Mouse (Mus musculus) heart, postnatal 25 days (tissue): ENCODE data around the gene Igf1r. TPM values are rescaled to one million over a fixed set of nuclear protein-coding genes. Genes with fewer than 3 reads are reported as not detected.

ENCODE experiments used
- DNase-seq: peaks from one replicate; pipeline ENCODE4 v3.0.0; 2022; ENCODE audit warnings: low spot score
- intact Hi-C: fragments of 180-260 bp; cut with DNase I; formaldehyde crosslinking; loops from one replicate; pipeline ENCODE4 v1.15.1; 2025
- total RNA-seq, 2 experiments: library from RNA; stranded (reverse); gene quantifications; 2 replicates each; pipeline ENCODE4 v1.2.3; 2021

The Igf1r gene
- total RNA-seq, 2 experiments from 2014 or later = 12.7 to 18.8 TPM

DNA sequence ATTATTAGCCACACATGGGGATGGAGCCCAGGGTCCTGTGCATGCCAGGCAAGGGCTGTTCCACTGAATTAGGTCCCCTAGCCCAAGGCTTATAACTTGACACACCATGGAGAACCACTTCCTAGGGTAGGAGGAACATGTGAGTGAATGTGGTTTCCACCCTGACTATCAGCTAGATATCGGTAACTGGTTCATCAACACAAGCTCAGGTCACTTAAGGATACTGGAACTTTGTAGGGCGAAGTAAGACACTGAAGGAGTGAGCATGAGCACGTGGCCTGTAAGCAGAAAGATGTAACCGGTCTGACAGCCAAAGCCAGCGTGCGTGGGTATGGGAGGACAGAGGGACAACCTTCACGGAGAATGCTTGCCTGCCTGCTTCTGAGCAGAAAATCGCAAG, 42.6 kb downstream of the Igf1r start:
- intact Hi-C loops = no loop called here
- no peak for DNase-seq

DNA sequence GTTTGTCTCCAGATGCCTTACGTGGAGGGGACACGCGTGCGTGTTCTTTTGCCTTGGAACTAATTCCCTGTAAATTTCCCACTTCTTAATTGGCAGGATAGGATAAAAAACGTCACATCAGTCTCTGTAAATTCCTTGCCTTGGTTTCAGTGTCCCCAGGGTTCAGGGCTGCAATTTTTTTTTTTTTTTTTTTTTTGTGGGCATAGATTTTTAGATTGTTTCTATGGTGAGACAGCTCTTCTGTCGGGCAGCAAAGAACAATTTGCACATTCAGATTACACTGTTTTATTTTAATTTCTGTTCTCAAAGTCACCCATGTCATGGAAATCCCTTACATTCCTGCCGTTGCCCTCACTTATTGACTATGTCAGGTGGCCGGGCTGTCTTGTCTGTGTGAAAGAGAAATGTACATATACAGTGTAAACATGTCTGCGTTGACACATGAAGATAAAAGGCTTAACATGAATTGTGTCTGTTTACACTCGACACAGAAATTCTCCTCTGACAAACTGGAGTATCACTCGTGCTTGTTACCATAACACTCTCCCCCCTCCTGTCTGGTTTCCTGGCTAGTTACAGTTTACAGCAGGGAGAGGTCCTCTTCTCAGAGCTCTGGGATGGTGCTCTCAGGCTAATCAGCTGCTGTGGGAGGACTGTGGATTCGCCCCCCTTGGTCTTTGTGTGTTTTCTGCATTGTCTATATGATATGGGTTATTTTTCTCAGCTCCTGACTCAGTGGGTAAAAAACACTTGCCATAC, 43.8 kb downstream of the Igf1r start:
- intact Hi-C loops = no loop called here

DNA sequence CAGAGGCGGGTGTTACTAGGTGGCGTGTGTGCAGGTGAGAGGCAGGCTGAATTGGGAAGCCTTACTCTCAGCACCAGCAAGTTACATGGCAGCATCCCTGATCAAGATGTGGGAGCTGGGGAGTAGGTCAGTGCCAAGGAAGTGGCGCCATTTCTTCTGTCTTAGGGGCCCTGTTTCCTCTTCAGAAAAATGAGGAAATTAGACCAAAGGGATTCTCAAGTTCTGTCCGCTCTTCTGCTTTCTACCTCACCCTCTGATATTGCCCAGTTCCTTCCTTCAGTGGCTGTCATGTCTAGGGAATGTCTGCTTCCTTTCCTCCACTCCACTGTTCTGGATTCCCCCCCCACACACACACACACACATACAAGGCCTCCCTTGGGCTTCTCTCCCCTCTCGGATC, 48.6 kb downstream of the Igf1r start:
- no peak for DNase-seq
- intact Hi-C loops = no loop called here

More for the DNA sequence above, 43.8 kb downstream of the Igf1r start:
- DNase-seq = no peak

DNA sequence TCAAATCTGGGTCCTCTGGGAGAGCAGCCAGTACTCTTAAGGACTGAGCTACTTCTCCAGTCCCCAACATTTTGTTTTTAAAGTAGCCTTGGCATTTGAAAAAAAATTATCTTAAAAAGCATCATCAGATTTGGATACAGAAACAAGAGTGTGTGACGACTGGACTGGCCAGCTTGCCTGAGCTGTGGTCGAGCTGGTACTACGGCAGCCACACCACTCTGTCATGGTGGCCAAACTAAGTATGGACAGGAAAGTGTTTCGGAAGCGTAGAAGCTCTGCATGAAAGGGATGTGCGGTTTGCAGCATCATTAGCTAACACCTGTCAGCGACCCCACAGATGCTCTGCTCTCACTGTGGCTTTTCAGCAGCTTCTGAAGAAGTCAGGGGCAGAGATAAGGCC, 53.4 kb downstream of the Igf1r start:
- intact Hi-C loops = no loop called here
- no peak for DNase-seq

DNA sequence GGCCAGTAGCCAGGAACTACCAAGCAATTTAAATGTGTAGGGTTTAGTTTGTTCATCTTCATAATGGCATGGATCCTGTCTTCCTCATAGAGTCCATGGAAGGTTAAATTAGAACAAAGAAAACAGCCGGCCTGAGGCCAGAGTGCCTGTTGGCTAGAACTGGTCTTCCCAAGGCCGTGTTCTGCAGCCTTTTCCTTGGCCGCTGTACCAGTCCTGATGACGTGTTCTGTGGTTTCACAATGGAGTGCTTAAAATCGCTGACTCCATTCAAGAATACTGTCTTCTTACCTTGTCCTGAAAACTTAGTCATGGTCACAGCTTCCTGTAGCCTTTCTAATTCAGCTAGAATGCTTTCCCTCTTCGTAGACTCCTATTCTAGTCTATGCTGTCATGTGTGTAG, 53.9 kb downstream of the Igf1r start:
- no peak for DNase-seq
- intact Hi-C loops = no loop called here

DNA sequence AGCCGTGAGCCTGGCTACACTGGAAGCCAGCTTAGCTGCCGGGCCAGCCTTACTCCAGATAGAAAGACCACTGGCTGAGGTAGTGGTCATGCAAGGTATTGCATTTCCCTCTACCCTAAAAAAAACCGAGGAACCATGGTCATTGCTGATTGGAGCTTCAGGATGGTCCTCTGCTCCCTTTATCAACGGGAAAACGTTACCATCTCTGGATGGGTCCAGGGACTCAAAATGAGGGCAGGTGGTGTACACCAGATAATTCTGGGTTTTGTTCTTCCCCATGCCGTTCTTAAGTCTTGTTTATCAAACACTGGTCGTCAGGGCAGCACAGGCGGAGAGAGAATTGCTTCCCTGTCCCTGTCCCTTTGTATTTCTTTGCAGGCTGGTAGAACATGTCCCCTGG, 57.0 kb downstream of the Igf1r start:
- intact Hi-C loops = no loop called here
- no peak for DNase-seq

DNA sequence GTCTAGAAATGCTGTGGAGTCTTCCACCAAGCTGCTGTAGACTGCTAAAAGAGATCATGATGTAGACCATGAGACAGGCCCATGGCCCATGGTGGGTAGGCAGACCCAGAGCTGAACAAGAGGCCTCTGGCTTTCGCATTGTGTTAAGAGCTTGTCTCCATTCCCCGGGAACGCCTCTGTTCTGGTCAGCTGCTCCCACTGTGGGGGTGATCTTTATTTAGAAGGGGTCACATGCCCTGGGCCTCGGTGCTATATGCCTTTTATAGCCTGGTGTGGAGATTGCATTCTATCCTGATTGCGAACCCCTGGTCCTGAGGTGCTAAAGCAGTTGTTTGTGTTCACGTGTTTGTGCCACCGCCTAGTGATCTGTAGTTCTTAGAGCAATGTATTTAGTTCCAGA, 57.5 kb downstream of the Igf1r start:
- intact Hi-C loops = no loop called here
- DNase-seq = no peak

DNA sequence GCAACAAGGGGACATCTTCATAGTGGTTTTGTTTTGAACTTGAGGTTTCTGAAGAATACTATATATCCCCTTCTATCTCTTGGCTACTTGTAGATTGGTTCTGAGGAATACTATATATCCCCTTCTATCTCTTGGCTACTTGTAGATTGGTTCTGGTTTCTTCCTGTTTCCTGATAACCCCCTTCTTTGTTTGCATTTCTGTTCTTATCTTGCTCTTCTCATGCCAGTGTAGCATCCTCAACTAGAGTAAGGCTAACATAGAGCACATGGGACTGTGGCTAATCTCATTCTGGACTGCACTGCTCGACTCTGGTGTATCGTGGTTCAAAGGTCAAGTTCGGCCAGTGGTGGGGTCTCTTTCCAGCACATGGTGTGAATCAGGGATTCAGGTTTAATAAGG, 58.2 kb downstream of the Igf1r start:
- no peak for DNase-seq
- intact Hi-C loops = no loop called here

DNA sequence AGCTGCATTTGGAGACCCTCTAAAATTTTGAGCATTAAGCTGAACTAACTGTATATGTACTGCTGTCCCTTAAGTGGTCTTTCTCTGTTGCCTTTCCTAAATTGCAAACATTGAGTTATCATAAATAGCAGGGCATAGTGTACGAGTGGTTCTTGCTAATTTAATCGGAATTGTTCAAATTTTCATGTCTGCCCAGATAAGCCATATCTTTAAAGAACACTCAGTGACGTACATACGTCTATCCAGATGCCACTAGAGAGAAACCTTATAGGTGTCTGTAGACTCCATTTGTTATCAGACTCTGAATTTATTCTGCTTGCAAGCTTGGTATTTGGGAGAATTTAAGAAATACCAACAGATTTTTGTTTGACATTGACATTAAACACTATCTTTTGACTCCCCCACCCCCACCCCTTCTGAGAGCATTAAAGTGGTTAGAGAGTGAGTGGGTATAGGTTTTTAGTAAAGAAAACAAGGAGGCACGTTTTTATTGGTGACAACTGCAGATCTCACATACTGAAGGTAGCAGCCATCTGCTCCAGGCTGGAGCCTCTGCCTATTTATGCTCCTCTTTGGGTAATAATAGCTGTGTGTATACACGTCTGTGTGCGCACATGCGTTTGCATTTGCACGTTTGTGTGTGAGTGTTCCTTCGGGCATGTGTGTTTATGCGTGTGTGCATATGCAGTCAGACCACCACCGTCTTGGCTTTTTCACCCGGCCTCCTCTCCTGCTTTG, 58.9 kb downstream of the Igf1r start:
- intact Hi-C loops = no loop called here
- no peak for DNase-seq

DNA sequence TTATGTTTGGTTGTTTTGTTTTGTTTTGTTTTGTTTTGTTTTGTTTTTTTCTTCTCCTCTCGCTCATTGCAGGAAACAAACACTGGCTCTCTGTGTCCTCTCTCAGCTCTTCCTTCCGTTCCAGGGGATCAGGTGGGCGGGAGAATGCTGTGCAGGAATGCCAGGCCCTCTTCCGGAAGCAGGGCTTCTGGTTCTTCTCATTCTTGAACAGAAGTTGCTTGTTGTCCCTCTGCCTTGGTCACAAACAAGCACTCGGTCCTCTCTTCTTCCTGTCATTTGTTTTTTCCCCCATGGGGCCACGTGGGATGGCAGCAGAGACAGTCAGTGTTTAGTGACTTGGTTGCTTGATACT, 59.5 kb downstream of the Igf1r start:
- DNase-seq = no peak
- intact Hi-C loops = no loop called here

DNA sequence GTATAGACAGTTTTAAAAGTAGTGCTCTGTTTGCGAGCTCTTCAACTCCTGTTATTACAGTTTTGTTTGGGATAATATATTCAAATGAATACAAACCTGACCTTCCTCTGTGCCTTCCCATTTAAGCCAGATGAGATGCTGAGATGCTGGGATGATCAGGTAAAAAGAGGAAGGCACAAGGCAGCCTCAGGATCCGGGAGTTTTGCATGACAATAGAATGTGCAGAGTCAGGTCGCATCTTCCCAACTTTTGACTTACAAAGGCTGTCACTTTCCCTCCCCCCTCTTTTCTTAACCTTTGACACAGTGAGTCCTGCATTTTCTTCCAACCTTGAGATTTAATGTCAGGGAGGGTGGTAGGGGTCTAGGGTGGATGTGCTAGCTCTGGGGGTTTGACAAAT, 61.9 kb downstream of the Igf1r start:
- DNase-seq = no peak
- intact Hi-C loops = no loop called here

DNA sequence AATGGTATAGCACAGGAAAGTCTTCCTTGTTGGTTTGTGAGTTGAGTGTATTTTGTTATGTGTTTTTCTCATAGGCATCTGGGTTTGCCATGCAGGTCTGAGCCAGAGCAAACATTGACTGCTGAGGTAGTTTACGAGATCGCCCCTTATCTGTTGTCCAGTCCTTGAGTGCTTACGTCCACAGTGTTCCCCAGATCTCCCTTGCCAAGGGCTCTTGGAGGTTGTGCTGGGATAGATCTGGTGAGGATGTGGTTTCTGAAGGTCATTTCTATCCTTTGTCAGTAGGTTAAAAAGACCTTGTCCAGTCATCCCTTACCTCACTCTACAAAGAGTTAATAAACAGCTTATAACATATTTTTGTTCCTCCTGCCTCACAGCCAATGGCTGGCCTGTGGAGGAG, 62.8 kb downstream of the Igf1r start:
- no peak for DNase-seq
- intact Hi-C loops = no loop called here

DNA sequence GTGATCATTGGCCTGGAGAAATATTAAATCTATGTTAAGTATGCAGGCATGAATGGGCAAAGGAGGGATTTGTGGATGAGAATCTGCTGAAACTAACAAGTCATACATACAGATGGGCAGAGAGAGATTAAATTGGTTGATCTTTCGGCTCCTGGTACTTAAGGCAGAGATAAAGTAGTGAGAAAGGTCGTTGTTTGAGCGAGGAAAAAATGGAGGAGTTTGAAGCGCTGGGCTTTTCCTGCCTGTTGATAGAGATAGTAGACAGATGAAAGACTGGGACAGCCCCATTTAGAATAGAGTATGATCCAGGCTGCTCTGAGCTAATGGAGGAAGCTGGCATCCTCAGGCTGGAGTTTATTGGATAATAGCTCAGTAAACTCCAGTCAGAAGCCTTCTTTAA, 65.4 kb downstream of the Igf1r start:
- no peak for DNase-seq
- intact Hi-C loops = no loop called here

DNA sequence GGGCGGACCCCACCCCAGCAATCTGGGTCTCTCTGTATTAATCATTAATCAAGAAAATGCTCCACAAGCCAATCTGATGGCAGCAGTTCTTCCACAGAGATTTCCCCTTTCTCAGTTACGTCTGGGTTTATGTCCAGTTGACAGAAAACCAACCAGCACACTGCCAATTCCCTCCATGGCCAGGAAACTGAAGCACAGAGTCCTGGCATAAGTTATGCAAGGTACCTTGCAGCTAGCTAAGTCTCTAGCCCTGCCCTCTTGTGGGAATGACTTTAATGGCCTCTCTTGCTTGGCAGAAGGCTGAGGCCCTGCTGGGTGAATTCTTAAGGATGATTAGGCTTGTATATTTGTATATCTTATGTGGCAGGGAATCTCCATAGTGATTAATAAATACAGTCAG, 67.9 kb downstream of the Igf1r start:
- intact Hi-C loops = no loop called here
- DNase-seq = no peak

DNA sequence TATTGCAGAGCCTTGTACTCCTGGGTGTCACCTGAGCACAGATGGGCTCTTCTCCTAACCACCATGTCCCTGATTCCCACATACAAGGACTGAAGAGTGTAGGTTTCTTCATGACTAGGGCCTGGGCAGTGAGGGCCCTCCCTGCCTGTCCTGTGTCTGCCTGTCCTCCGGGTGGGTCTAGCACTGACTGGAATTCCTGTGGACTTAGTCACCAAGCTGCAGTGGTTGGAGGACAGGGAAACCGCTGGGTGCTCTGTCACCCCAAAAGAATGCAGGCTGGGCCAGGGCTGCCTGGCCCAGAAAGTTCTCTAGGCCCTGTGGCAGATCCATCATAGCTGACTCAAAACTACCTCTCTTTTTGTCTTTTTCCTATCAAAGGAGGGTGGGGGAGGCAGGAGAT, 69.1 kb downstream of the Igf1r start:
- DNase-seq = peak; percentile 53
- intact Hi-C loops = no loop called here

DNA sequence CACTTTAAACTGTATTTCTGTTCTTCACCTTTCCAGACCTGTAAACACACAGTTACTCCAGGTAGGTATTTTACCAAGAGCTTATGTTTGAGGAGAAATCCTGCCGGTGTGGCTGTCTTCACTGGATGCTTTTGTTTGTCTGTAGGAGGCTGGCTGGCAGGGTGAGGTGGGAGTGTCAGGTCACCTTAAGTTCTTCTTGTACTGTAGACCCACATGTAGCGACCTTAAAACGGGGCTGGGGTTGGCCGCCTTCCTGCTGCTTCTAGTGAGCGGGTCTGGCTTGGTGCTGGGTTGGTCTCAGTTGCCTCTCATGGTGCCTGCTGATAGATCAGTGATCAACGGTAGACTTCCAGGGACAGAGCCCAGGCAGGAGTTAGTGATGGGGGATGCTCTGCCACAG, 69.6 kb downstream of the Igf1r start:
- no peak for DNase-seq
- intact Hi-C loops = no loop called here

DNA sequence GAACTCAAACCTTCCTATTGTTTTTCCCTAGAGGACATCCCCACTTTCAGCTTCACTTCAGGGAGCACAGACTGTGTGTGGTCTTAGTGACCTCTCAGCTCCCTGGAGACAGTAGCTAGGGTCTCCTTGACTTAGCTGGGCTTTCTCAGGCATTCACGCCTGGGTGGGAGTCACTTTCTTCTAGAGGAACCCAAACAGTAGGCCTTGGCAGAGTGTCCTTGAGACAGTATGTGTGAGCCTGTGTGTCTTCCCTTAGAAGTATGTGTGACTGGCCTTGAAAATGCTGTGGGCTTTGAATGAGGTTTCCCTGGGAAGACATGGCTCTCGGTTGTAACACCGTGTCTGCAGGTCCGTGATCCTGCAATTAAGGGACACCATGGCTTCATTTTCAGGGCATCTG, 71.3 kb downstream of the Igf1r start:
- intact Hi-C loops = no loop called here
- DNase-seq = no peak

DNA sequence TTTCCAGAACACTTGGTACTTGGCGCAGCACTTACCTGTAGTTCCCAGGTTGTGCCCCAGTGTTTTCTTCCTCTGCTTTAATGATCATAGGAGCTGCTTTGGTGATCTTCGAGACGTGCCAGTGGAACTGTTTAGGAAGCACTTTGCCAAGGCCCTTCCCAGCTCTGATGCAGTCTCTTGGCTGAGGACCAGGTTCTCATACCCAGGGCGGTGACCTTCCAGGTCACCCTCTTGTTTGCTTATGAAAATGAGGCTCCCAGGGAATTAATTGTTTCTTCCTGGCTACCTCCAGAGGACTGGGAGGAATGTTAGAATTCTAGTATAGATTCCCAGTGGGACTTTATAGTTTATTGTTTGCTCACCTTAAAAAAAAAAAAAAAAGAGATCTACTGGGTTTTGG, 72.0 kb downstream of the Igf1r start:
- DNase-seq = no peak
- intact Hi-C loops = no loop called here

DNA sequence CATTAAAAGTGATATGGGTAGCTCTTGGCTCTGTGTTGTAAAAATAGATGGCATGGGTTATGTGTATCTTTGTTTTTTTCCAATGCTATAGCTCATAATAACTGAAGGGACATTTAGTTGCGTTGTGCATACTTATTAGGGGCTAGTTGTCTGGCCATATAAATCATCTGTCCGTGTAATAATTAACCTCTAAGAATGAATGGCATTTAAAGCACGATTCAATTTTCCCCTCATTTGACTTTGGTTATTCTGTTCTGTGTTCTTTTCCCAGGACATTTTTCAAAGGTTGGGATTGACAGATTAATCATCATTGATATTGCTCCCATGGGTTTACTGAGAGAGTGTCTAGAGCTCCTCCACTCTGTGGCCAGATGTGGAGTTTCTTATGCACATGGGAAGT, 72.8 kb downstream of the Igf1r start:
- intact Hi-C loops = no loop called here
- DNase-seq = no peak

DNA sequence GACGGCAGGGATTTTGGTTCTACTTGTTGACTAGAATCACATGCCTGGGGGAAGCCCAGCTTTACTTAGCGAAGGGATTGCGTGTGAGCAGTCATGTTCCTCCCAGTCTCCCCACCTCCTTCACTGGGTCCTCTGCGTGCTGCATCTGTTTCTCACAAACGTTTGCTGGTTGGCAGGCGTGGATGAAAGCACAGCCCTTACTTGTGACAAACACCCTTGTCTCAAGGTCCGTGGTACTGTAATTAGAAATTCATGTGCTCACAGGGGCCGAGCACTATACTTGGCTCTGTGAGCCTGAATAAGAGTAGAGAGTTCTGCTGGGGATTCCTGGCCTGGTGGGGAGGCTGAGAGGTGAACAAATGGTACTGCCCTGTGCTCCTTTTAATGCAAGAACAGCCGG, 73.4 kb downstream of the Igf1r start:
- intact Hi-C loops = no loop called here
- DNase-seq = no peak

DNA sequence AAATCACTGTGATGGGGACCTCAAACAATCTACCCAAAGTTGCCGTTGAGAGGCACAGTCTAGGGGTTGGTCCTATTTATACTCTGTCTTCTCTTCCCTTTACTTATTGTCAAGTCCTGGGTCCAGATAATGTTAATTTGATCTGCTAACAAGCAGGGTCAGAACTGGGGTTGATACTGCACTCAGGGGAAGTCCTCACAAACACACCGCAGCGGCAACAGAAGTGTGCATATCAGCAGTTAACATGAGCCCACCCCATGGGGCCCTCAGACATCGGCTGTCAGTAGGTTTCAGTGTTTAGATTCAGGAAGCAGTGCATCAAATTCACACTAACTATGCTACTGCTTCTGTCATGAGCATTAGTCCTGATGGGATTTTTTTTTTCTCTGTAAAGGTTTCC, 75.5 kb downstream of the Igf1r start:
- intact Hi-C loops = no loop called here
- no peak for DNase-seq

DNA sequence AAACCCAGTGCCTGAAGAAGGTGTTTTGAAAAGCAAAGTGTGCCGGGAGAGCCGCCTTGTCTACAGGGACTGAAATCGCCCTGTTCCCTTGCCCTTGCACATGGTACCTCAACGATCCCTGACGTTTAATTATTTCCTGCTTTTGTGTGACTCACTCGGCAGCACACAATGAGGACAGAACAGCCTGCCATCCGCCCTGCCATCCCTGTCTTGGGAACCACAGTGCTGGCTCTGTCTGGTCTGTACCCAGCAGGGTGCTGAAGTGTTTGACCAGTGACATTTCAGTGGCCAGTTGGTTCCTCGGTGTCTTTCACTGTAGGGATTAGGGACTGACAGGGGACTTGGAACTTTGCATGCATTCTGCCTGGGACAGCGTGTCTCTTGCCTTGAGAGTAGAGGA, 78.2 kb downstream of the Igf1r start:
- intact Hi-C loops = no loop called here

More for the DNA sequence above, 78.2 kb downstream of the Igf1r start:
- DNase-seq = no peak
